Mouse (Mus musculus) limb, embryonic 10.5 days (tissue): ENCODE data around the gene Rarg. TPM values are rescaled to one million over a fixed set of nuclear protein-coding genes. Genes with fewer than 3 reads are reported as not detected.

Source experiments
- DNase-seq: peaks from one replicate; pipeline ENCODE4 v3.0.0-alpha.2; 2017; ENCODE audit warnings: low spot score
- H3K27ac ChIP-seq: fragments of 300-500 bp; sonication (generic); 2 replicates; pipeline ENCODE4 v1.5.1; 2016; ENCODE audit warnings: mild to moderate bottlenecking
- H3K27me3 ChIP-seq: fragments of 300-500 bp; sonication (generic); 2 replicates; pipeline ENCODE4 v1.6.1; 2016; ENCODE audit warnings: low read depth, mild to moderate bottlenecking; ENCODE audit not compliant: poor library complexity, severe bottlenecking
- H3K36me3 ChIP-seq: fragments of 300-500 bp; sonication (generic); 2 replicates; pipeline ENCODE4 v1.6.1; 2016; ENCODE audit warnings: mild to moderate bottlenecking, moderate library complexity
- H3K4me1 ChIP-seq: fragments of 300-500 bp; sonication (generic); 2 replicates; pipeline ENCODE4 v1.6.1; 2016
- H3K4me3 ChIP-seq: fragments of 300-500 bp; sonication (generic); 2 replicates; pipeline ENCODE4 v1.5.1; 2016; ENCODE audit warnings: mild to moderate bottlenecking, moderate library complexity
- H3K9me3 ChIP-seq: fragments of 300-500 bp; sonication (generic); replicated peaks from 2 replicates; pipeline ENCODE4 v1.6.1; 2016; ENCODE audit warnings: mild to moderate bottlenecking
- WGBS: fragments of 180-500 bp; shearing (Covaris S2); methylation state at CpG from one replicate; pipeline ENCODE4 v1.1.7; 2016; 5-methylcytosine and 5-hydroxymethylcytosine counted together
- polyA plus RNA-seq: library from polyadenylated mRNA; unstranded; fragments of >200 nt; fragmentation: Nextera tagmentation; extraction: Ambion mirVana; gene quantifications from 2 replicates; pipeline ENCODE4 v1.2.1, GENCODE M21; 2016

Rarg gene
- polyA plus RNA-seq, 1 experiment from 2014 or later: 148 TPM

- H3K4me3 ChIP-seq: no peak overlapping the region
- no peak for DNase-seq
- no peak overlapping the region for H3K27ac ChIP-seq
- peaks cover 35% of the 10 kb centered on the region for H3K4me1 ChIP-seq
- H3K27me3 ChIP-seq: 0 out of 2 replicates have a peak, but pooled peaks cover 8% of the 10 kb centered on the region
- no peaks in the 10 kb centered on the region for H3K36me3 ChIP-seq
- WGBS: 76% methylated on average over 6 of the region's 6 CpGs
- H3K9me3 ChIP-seq: no peaks in the 10 kb centered on the region
These were observed 16.8 kb upstream of the Rarg start for GRCm38 (mm10) chr15:102273982-102274716.

GRCm38 (mm10) chr15:102271441-102271840, 14.1 kb upstream of the Rarg start:
- peak overlapping the region; percentile 83 for H3K27ac ChIP-seq
- H3K9me3 ChIP-seq: no peaks in the 10 kb centered on the region
- H3K4me3 ChIP-seq: peak overlapping the region; percentile 48
- peaks cover 28% of the 10 kb centered on the region for H3K4me1 ChIP-seq
- 0 out of 2 replicates have a peak, but pooled peaks cover 8% of the 10 kb centered on the region for H3K27me3 ChIP-seq
- 31% methylated on average over 3 of the region's 3 CpGs for WGBS
- DNase-seq: no peak
- H3K36me3 ChIP-seq: no peaks in the 10 kb centered on the region

GRCm38 (mm10) chr15:102270274-102270960, 13.1 kb upstream of the Rarg start, which contains the start of gene Gm9918:
Gm9918 (plus strand) TSS chr15:102270563.
- H3K27ac ChIP-seq: peak within 1 kb of the TSS; percentile 83
- no peaks in the 10 kb centered on the region for H3K9me3 ChIP-seq
- H3K4me1 ChIP-seq: peaks cover 28% of the 10 kb centered on the region
- no peaks in the 10 kb centered on the region for H3K36me3 ChIP-seq
- 0 out of 2 replicates have a peak, but pooled peaks cover 8% of the 10 kb centered on the region for H3K27me3 ChIP-seq
- 7% methylated on average over 19 of the region's 21 CpGs for WGBS
- DNase-seq: peak; percentile 58
- H3K4me3 ChIP-seq: peak within 1 kb of the TSS; percentile 48

DNA sequence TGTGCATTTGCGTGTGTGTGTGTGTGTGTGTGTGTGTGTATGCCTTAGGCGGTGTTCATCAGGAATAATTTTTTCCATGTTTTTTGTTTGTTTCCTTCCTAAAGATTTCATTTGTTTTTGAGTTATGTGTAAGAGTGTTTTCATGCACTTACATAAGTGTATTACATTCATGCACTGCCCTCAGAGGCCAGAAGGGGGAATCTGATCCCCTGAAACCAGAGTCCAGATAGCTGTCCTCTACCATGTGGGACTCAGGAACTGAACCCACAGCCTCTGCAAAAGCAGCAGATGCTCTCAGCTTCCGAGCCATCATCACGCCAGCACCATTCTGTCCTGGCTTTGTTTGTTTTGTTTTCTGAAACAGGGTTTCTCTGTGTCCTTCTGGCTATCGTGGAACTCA, 8.2 kb upstream of the Rarg start:
- no peak for DNase-seq
- Histone ChIP-seq H3K36me3 (no peaks in the 10 kb centered on the region), H3K4me3 (no peak overlapping the region), H3K27me3 (peaks cover 5% of the 10 kb centered on the region; the same call in 1 of the 2 replicates), H3K4me1 (peaks cover 34% of the 10 kb centered on the region), H3K9me3 (no peaks in the 10 kb centered on the region), H3K27ac (no peak overlapping the region)
- WGBS: 89% methylated on average over 5 of the region's 5 CpGs

DNA sequence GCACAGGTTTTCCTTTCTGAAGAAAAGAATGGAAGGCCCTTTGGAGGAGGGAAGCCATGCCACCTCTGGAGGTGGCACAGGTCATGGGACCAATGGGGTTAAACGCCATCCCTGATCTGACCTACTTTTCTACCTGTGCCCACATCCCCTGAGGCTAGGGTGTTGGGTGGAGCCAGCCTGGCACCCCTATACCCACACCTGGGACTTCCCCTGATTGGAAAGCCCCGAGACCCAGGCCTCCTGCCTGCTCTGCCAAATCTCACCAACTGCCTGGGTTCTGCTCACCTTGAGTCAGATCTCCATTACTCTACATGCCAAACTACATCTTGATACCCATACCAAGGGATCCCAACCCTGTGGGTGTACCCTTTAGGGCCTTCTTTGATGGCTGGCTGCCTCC, 5.7 kb upstream of the Rarg start:
- Histone ChIP-seq H3K27me3 (peaks cover 5% of the 10 kb centered on the region), H3K4me3 (no peak overlapping the region), H3K9me3 (no peaks in the 10 kb centered on the region), H3K27ac (peak overlapping the region; percentile 63), H3K4me1 (peaks cover 48% of the 10 kb centered on the region), H3K36me3 (no peaks in the 10 kb centered on the region)
- no peak for DNase-seq
- 78% methylated on average over 2 of the region's 2 CpGs for WGBS

DNA sequence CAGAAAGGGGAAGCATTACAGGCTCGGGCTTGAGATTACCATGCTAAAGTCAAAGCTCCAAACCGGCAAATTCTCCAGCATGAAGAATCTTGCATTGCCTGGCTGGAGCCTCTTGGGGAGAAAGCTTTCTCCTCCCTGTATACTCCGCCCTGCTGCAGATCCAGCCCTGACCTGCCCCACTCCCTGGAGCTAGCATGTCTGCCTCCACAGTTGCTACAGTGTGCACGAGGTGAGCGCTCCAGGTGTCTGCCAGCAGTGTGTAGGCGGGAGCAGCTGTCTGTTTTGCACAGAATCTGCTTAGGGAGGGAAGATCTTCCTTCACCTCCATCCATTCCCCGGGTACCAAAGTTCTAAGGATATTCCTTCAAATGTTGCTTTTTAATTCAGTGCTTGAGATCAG, 5.3 kb upstream of the Rarg start:
- 47% methylated on average over 7 of the region's 7 CpGs for WGBS

GRCm38 (mm10) chr15:102258581-102259253, 1.4 kb upstream of the Rarg start:
- H3K9me3 ChIP-seq: no peaks in the 10 kb centered on the region
- 5% methylated on average over 11 of the region's 11 CpGs for WGBS
- H3K27me3 ChIP-seq: peaks cover 5% of the 10 kb centered on the region
- H3K27ac ChIP-seq: peak overlapping the region; percentile 98
- H3K36me3 ChIP-seq: peaks cover 18% of the 10 kb centered on the region
- peak overlapping the region; percentile 88 for H3K4me3 ChIP-seq
- DNase-seq: peak; percentile 82
- peaks cover 79% of the 10 kb centered on the region for H3K4me1 ChIP-seq

More for the DNA sequence above, 5.3 kb upstream of the Rarg start:
- peaks cover 53% of the 10 kb centered on the region for H3K4me1 ChIP-seq
- no peak for DNase-seq
- H3K4me3 ChIP-seq: no peak overlapping the region
- H3K27ac ChIP-seq: peak overlapping the region; percentile 63
- H3K36me3 ChIP-seq: no peaks in the 10 kb centered on the region
- no peaks in the 10 kb centered on the region for H3K9me3 ChIP-seq
- peaks cover 5% of the 10 kb centered on the region for H3K27me3 ChIP-seq

DNA sequence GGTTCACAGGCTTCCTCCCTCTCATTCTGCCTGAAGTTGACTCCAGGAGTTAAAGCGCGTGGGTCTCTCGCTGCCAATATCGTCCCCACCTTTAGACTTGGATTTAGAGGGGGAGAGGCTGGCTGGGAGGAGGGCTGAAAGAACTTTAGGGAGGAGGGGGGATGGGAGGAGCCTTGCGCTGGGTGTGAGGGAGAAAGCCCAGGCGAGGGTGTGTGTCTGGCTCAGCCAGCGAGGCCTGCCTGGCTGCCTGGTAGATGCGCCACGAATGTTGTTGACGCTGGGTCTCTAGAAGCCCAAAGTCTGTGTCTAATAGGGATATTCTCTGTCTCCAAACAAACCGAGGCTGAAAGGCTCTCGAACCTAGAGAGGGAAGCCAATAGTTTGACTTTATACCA, 756 bp upstream of the Rarg start:
- H3K36me3 ChIP-seq: peaks cover 25% of the 10 kb centered on the region
- H3K27ac ChIP-seq: peak overlapping the region; percentile 98
- H3K4me3 ChIP-seq: peak overlapping the region; percentile 88
- peaks cover under 1% of the 10 kb centered on the region; the same call in 1 of the 2 replicates for H3K27me3 ChIP-seq
- 2% methylated on average over 12 of the region's 12 CpGs for WGBS
- DNase-seq: peak; percentile 81
- H3K9me3 ChIP-seq: no peaks in the 10 kb centered on the region
- peaks cover 81% of the 10 kb centered on the region for H3K4me1 ChIP-seq

- WGBS: 6% methylated on average over 22 of the region's 22 CpGs
- Histone ChIP-seq H3K9me3 (no peaks in the 10 kb centered on the region), H3K27ac (peak overlapping the region; percentile 98), H3K27me3 (no peaks in the 10 kb centered on the region; the same call in 1 of the 2 replicates), H3K36me3 (peaks cover 39% of the 10 kb centered on the region), H3K4me1 (peaks cover 82% of the 10 kb centered on the region), H3K4me3 (peak overlapping the region; percentile 88)
- DNase-seq: no peak
These were observed 701 bp downstream of the Rarg start for GRCm38 (mm10) chr15:102256431-102257201.

GRCm38 (mm10) chr15:102255547-102256255, 1.6 kb downstream of the Rarg start:
- Histone ChIP-seq H3K4me3 (peak overlapping the region; percentile 88), H3K36me3 (peaks cover 48% of the 10 kb centered on the region), H3K27ac (peak overlapping the region; percentile 98), H3K4me1 (peaks cover 88% of the 10 kb centered on the region), H3K9me3 (no peaks in the 10 kb centered on the region), H3K27me3 (no peaks in the 10 kb centered on the region; the same call in 1 of the 2 replicates)
- DNase-seq: no peak
- 48% methylated on average over 14 of the region's 14 CpGs for WGBS

DNA sequence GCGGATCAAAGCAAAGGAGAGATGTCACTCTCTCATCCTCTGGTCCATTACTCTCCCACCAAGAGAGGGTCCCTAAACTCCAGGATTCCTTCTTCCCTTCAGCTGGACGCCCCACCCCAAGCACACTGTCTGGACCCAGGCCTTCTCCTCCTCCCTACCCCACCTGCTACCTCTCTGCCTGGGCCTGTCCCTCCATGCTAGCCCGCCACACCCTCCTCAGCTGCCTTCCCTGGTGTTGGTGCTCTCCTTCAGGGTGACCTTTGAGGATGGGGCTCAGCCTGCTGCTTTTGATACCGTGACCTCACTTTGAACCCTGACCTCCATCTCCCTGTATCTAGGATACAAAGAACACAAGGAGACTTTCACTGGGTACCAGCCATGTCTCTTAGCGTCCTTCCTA, 6.8 kb downstream of the Rarg start:
- Histone ChIP-seq H3K27ac (peak overlapping the region; percentile 95), H3K4me1 (peaks cover 93% of the 10 kb centered on the region), H3K9me3 (no peaks in the 10 kb centered on the region), H3K4me3 (peak overlapping the region; percentile 86), H3K36me3 (peaks cover 56% of the 10 kb centered on the region), H3K27me3 (no peaks in the 10 kb centered on the region)
- no peak for DNase-seq
- 55% methylated on average over 5 of the region's 5 CpGs for WGBS

DNA sequence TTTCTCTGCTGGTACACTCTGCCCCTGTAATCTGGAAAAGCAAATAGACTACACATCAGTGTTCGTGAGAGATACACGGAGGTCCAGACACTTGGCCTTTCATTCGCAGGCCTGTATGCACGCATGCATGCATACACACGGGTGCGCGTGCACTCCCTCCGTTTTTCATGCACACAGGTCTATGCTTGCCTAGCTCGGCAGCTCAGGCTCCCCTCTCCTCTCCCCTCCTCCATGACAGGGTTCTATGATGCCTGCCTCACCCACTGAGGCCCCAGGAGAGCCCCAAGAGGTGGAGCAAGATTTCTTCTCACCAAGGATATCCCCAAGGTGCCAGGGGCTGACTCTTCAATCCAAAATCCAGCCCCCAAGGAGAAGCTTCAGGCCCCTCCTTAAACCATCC, 7.3 kb downstream of the Rarg start:
- no peaks in the 10 kb centered on the region for H3K9me3 ChIP-seq
- peak overlapping the region; percentile 86 for H3K4me3 ChIP-seq
- DNase-seq: no peak
- peaks cover 52% of the 10 kb centered on the region for H3K36me3 ChIP-seq
- H3K27ac ChIP-seq: peak overlapping the region; percentile 95
- WGBS: 30% methylated on average over 9 of the region's 9 CpGs
- no peaks in the 10 kb centered on the region for H3K27me3 ChIP-seq
- peaks cover 92% of the 10 kb centered on the region for H3K4me1 ChIP-seq
